Mouse (Mus musculus): ENCODE results near the gene 1700016H13Rik. TPM values are rescaled to one million over a fixed set of nuclear protein-coding genes. Genes with fewer than 3 reads are reported as not detected.

The 1700016H13Rik gene
- total and polyA plus RNA-seq, 2 experiments from 2014 or later, result 0.24 to 0.33 TPM

GRCm38 (mm10) chr5:103624831-103625230 is 31.0 kb downstream of the 1700016H13Rik start:
- Histone ChIP-seq H3K27me3 (ENCODE audit: insufficient read depth, low read length) (no peaks in the 10 kb centered on the region), H3K27ac (ENCODE audit: low read depth, low read length) (no peak overlapping the region), H3K9ac (no peak overlapping the region), H3K9me3 (ENCODE audit: low read length) (no peaks in the 10 kb centered on the region), H3K4me3 (ENCODE audit: low read depth, low read length) (no peak overlapping the region), H3K36me3 (ENCODE audit: insufficient read depth) (no peaks in the 10 kb centered on the region), H3K4me1 (ENCODE audit: insufficient read depth) (peaks cover 6% of the 10 kb centered on the region; the same call in 1 of the 2 replicates), H3K4me2 (ENCODE audit: low read depth) (no peak overlapping the region)
- no peak for ATAC-seq
- 90% methylated on average over 5 of the region's 5 CpGs for WGBS
- DNase-seq, result no peak
- TF ChIP-seq CTCF (IDR thresholded peaks at IDR 0.05; ENCODE audit: low read depth), result no peak

GRCm38 (mm10) chr5:103622321-103622720 is 33.5 kb downstream of the 1700016H13Rik start:
- 52% methylated on average over 5 of the region's 5 CpGs for WGBS
- no peak overlapping the region for H3K9ac ChIP-seq
- ATAC-seq (no peak), DNase-seq (no peak)
- no peak for TF ChIP-seq CTCF (IDR thresholded peaks at IDR 0.05; ENCODE audit: low read depth)
- no peaks in the 10 kb centered on the region for H3K4me1 ChIP-seq (ENCODE audit: insufficient read depth)
- H3K27ac ChIP-seq (ENCODE audit: low read depth, low read length), result no peak overlapping the region
- H3K36me3 ChIP-seq (ENCODE audit: insufficient read depth), result no peaks in the 10 kb centered on the region
- H3K27me3 ChIP-seq (ENCODE audit: insufficient read depth, low read length), result no peaks in the 10 kb centered on the region
- no peaks in the 10 kb centered on the region for H3K9me3 ChIP-seq (ENCODE audit: low read length)
- H3K4me3 ChIP-seq (ENCODE audit: low read depth, low read length), result no peak overlapping the region
- no peak overlapping the region for H3K4me2 ChIP-seq (ENCODE audit: low read depth)

- no peak for TF ChIP-seq CTCF (IDR thresholded peaks at IDR 0.05; ENCODE audit: low read depth)
- Histone ChIP-seq H3K36me3 (ENCODE audit: insufficient read depth) (no peaks in the 10 kb centered on the region), H3K27me3 (ENCODE audit: insufficient read depth, low read length) (no peaks in the 10 kb centered on the region), H3K27ac (ENCODE audit: low read depth, low read length) (no peak overlapping the region), H3K4me3 (ENCODE audit: low read depth, low read length) (no peak overlapping the region), H3K4me2 (ENCODE audit: low read depth) (no peak overlapping the region), H3K9ac (no peak overlapping the region), H3K4me1 (ENCODE audit: insufficient read depth) (no peaks in the 10 kb centered on the region), H3K9me3 (ENCODE audit: low read length) (no peaks in the 10 kb centered on the region)
- 75% methylated on average over 12 of the region's 12 CpGs for WGBS
- no peak for DNase-seq
- no peak for ATAC-seq
These were observed 35.4 kb downstream of the 1700016H13Rik start for GRCm38 (mm10) chr5:103620301-103620973.

GRCm38 (mm10) chr5:103617191-103617590 is 38.6 kb downstream of the 1700016H13Rik start:
- Histone ChIP-seq H3K36me3 (ENCODE audit: insufficient read depth) (no peaks in the 10 kb centered on the region), H3K9ac (no peak overlapping the region), H3K27ac (ENCODE audit: low read depth, low read length) (no peak overlapping the region), H3K27me3 (ENCODE audit: insufficient read depth, low read length) (no peaks in the 10 kb centered on the region), H3K4me2 (ENCODE audit: low read depth) (no peak overlapping the region), H3K4me1 (ENCODE audit: insufficient read depth) (no peaks in the 10 kb centered on the region), H3K4me3 (ENCODE audit: low read depth, low read length) (no peak overlapping the region), H3K9me3 (ENCODE audit: low read length) (no peaks in the 10 kb centered on the region)
- WGBS, result 62% methylated on average over 9 of the region's 9 CpGs
- TF ChIP-seq CTCF (IDR thresholded peaks at IDR 0.05; ENCODE audit: low read depth), result no peak
- DNase-seq, result no peak
- no peak for ATAC-seq

GRCm38 (mm10) chr5:103614356-103614755 is 41.5 kb downstream of the 1700016H13Rik start:
- H3K27me3 ChIP-seq (ENCODE audit: insufficient read depth, low read length), result no peaks in the 10 kb centered on the region
- ATAC-seq, result no peak
- no peaks in the 10 kb centered on the region for H3K36me3 ChIP-seq (ENCODE audit: insufficient read depth)
- TF ChIP-seq CTCF (IDR thresholded peaks at IDR 0.05; ENCODE audit: low read depth), result no peak
- no peaks in the 10 kb centered on the region for H3K4me1 ChIP-seq (ENCODE audit: insufficient read depth)
- no peak overlapping the region for H3K4me2 ChIP-seq (ENCODE audit: low read depth)
- WGBS, result 89% methylated on average over 7 of the region's 7 CpGs
- H3K9ac ChIP-seq, result no peak overlapping the region
- no peak overlapping the region for H3K27ac ChIP-seq (ENCODE audit: low read depth, low read length)
- no peaks in the 10 kb centered on the region for H3K9me3 ChIP-seq (ENCODE audit: low read length)
- H3K4me3 ChIP-seq (ENCODE audit: low read depth, low read length), result no peak overlapping the region
- no peak for DNase-seq

- H3K4me1 ChIP-seq (ENCODE audit: insufficient read depth), result no peaks in the 10 kb centered on the region
- H3K4me2 ChIP-seq (ENCODE audit: low read depth), result no peak overlapping the region
- H3K9me3 ChIP-seq (ENCODE audit: low read length), result no peaks in the 10 kb centered on the region
- ATAC-seq (no peak), DNase-seq (no peak)
- no peak overlapping the region for H3K27ac ChIP-seq (ENCODE audit: low read depth, low read length)
- 85% methylated on average over 7 of the region's 7 CpGs for WGBS
- H3K4me3 ChIP-seq (ENCODE audit: low read depth, low read length), result no peak overlapping the region
- peak; percentile 15; the same call in 1 of the 2 replicates for TF ChIP-seq CTCF (IDR thresholded peaks at IDR 0.05; ENCODE audit: low read depth)
- no peaks in the 10 kb centered on the region for H3K27me3 ChIP-seq (ENCODE audit: insufficient read depth, low read length)
- no peak overlapping the region for H3K9ac ChIP-seq
- H3K36me3 ChIP-seq (ENCODE audit: insufficient read depth), result no peaks in the 10 kb centered on the region
These were observed 43.5 kb downstream of the 1700016H13Rik start for GRCm38 (mm10) chr5:103612316-103612715.

GRCm38 (mm10) chr5:103610856-103611472 is 44.8 kb downstream of the 1700016H13Rik start:
- Histone ChIP-seq H3K27me3 (ENCODE audit: insufficient read depth, low read length) (no peaks in the 10 kb centered on the region), H3K4me1 (ENCODE audit: insufficient read depth) (no peaks in the 10 kb centered on the region), H3K4me3 (ENCODE audit: low read depth, low read length) (no peak overlapping the region), H3K36me3 (ENCODE audit: insufficient read depth) (no peaks in the 10 kb centered on the region), H3K9ac (no peak overlapping the region), H3K4me2 (ENCODE audit: low read depth) (no peak overlapping the region), H3K9me3 (ENCODE audit: low read length) (no peaks in the 10 kb centered on the region), H3K27ac (ENCODE audit: low read depth, low read length) (no peak overlapping the region)
- WGBS, result 85% methylated on average over 10 of the region's 10 CpGs
- TF ChIP-seq CTCF (IDR thresholded peaks at IDR 0.05; ENCODE audit: low read depth), result no peak
- ATAC-seq (no peak), DNase-seq (no peak)

Measured in forebrain, postnatal 0 days (tissue).